Mouse (Mus musculus): ENCODE measurements around the gene Zfp143. TPM values are rescaled to one million over a fixed set of nuclear protein-coding genes. Genes with fewer than 3 reads are reported as not detected.

Gene Zfp143
- polyA plus RNA-seq, 1 experiment from 2014 or later, result 23.3 TPM

Other genes starting within 250 kb of the Zfp143 start
- 0.79 and 0.92 TPM in 2 replicates for gene Scube2, start 195.5 kb upstream of the Zfp143 start, polyA plus RNA-seq (2015; fragmentation: Nextera tagmentation; extraction: Ambion mirVana)
- 47.3 and 54.1 TPM in 2 replicates for gene Dennd5a, start 100.7 kb upstream of the Zfp143 start, polyA plus RNA-seq (2015; fragmentation: Nextera tagmentation; extraction: Ambion mirVana)
- gene Tmem41b, start 74.3 kb upstream of the Zfp143 start, polyA plus RNA-seq (2015; fragmentation: Nextera tagmentation; extraction: Ambion mirVana), result 65.0 and 65.1 TPM in 2 replicates
- gene Ipo7, start 42.9 kb upstream of the Zfp143 start, polyA plus RNA-seq (2015; fragmentation: Nextera tagmentation; extraction: Ambion mirVana), result 46.4 and 46.9 TPM in 2 replicates
- 12.3 and 14.1 TPM in 2 replicates for gene Wee1, start 60.8 kb downstream of the Zfp143 start, polyA plus RNA-seq (2015; fragmentation: Nextera tagmentation; extraction: Ambion mirVana)
- gene Swap70, start 160.5 kb downstream of the Zfp143 start, polyA plus RNA-seq (2015; fragmentation: Nextera tagmentation; extraction: Ambion mirVana), result 10.4 and 11.1 TPM in 2 replicates